Mouse (Mus musculus) ES-E14 (cell line): ENCODE results near the gene R3hdm2. TPM values are rescaled to one million over a fixed set of nuclear protein-coding genes. Genes with fewer than 3 reads are reported as not detected.

ENCODE experiments used
- DNase-seq: peaks from one replicate; pipeline ENCODE4 v3.0.0-alpha.2; 2013; ENCODE audit warnings: low read depth, low spot score
- H3K27ac ChIP-seq: 2 replicates; pipeline ENCODE4 v1.5.1; 2012; ENCODE audit warnings: low read depth, mild to moderate bottlenecking, low read length, moderate library complexity, mixed read lengths; ENCODE audit not compliant: poor library complexity, insufficient read depth, severe bottlenecking
- H3K36me3 ChIP-seq: 2 replicates; pipeline ENCODE4 v1.6.1; 2012; ENCODE audit warnings: mild to moderate bottlenecking, low read length, moderate library complexity, mixed read lengths; ENCODE audit not compliant: control insufficient read depth, poor library complexity, insufficient read depth, severe bottlenecking
- H3K4me1 ChIP-seq, 2 experiments: fragments of 150-350 bp in 1 of 2; sonication (generic) in 1 of 2; 2 replicates each; pipeline ENCODE4 v1.6.1; 2012; ENCODE audit warnings: low read length in 2 of 2, mild to moderate bottlenecking in 1 of 2, mixed read lengths in 1 of 2; ENCODE audit not compliant: control insufficient read depth in 2 of 2, insufficient read depth in 2 of 2, poor library complexity in 1 of 2
- H3K4me3 ChIP-seq, 2 experiments: fragments of 150-350 bp in 1 of 2; sonication (generic) in 1 of 2; 2 replicates each; pipeline ENCODE4 v1.5.1; 2012; ENCODE audit warnings: low read length in 2 of 2, low read depth in 1 of 2, mild to moderate bottlenecking in 1 of 2, mixed read lengths in 1 of 2; ENCODE audit not compliant: insufficient read depth in 1 of 2, poor library complexity in 1 of 2, severe bottlenecking in 1 of 2
- H3K9ac ChIP-seq: 2 replicates; pipeline ENCODE4 v1.6.1; 2012; ENCODE audit warnings: low read depth, mild to moderate bottlenecking, low read length, mixed read lengths; ENCODE audit not compliant: poor library complexity, insufficient read depth, severe bottlenecking
- H3K9me3 ChIP-seq: fragments of 150-350 bp; sonication (generic); 2 replicates; pipeline ENCODE4 v1.6.1; 2012; ENCODE audit warnings: low read depth, mild to moderate bottlenecking, low read length; ENCODE audit not compliant: control insufficient read depth, insufficient read depth
- CHD2 ChIP-seq: IDR thresholded peaks from 2 replicates; pipeline ENCODE4 v1.6.1; 2014; ENCODE audit warnings: mild to moderate bottlenecking, low read depth, low read length, inconsistent platforms
- HCFC1 ChIP-seq: IDR thresholded peaks from 2 replicates; pipeline ENCODE4 v1.6.1; 2012; ENCODE audit warnings: low read length, inconsistent platforms, borderline replicate concordance; ENCODE audit not compliant: insufficient read depth
- MAFK ChIP-seq: IDR thresholded peaks from 2 replicates; pipeline ENCODE4 v1.6.1; 2014; ENCODE audit warnings: mild to moderate bottlenecking, low read depth, low read length, inconsistent platforms; ENCODE audit not compliant: insufficient read depth
- ZC3H11A ChIP-seq: IDR thresholded peaks from 2 replicates; pipeline ENCODE4 v1.6.1; 2012; ENCODE audit warnings: low read depth, mild to moderate bottlenecking, inconsistent platforms, low read length, borderline replicate concordance
- ZNF384 ChIP-seq: IDR thresholded peaks from 2 replicates; pipeline ENCODE4 v1.6.1; 2012; ENCODE audit warnings: low read depth, low read length, inconsistent platforms
- in situ Hi-C, 2 experiments: fragments of 600-800 bp; cut with MboI; formaldehyde crosslinking; loops; one replicate each; pipeline ENCODE4 v1.15.1; 2025; ENCODE audit warnings: low sequenced_read_pairs in 2 of 2, inconsistent platforms in 1 of 2; ENCODE audit not compliant: unreplicated experiment in 2 of 2
- total RNA-seq: library from RNA; depleted of rRNA; stranded (reverse); fragments of 300-350 nt; gene quantifications from 2 replicates; pipeline ENCODE4 v1.2.3, GENCODE M21; 2012

The R3hdm2 gene
- total RNA-seq, 1 experiment = 25.5 TPM

DNA sequence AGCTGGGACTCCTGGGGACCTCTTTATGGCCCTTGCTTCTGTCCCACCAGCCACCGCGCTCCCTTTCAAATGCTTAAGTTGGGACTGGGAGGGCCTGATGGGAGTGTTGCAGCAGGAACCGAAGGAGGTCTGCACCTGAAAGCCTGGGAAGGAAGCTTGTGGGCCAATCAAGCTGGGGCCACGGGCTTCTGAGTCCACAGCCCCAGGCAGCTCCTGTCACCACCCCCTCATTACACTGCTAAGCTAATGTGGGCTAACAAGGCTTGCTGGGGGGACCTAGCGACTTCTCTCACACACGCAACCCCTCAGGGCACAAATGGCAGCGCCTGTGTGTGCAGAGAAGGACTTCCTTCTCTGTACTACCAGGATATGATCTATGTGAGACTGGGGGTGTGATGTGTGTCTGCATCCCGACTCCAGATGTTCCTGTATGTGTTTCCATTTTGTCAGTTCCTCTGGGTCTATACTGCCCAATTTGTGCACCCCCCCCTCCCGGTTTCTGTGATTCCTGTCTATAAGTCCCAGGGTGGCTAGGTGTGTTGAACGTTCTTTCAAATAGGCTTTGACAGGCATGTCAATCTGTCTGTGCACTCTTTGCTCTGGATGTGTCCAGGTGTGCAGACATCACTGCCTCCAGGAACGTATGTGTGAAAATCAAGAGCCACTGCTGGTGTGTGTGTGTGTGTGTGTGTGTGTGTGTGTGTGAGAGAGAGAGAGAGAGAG lies 130.9 kb downstream of the R3hdm2 start:
- TF ChIP-seq CHD2 (no peak), HCFC1 (no peak), ZC3H11A (no peak), ZNF384 (no peak), MAFK (no peak)
- DNase-seq = no peak
- Histone ChIP-seq H3K4me1 (peaks cover 5 to 46% of the 10 kb centered on the region in 2 experiments), H3K36me3 (no peaks in the 10 kb centered on the region), H3K9me3 (no peaks in the 10 kb centered on the region), H3K27ac (no peak overlapping the region), H3K9ac (no peak overlapping the region), H3K4me3 (peak overlapping the region; percentile 64 to 70; a peak in 2 of 4 replicates)
- in situ Hi-C loops = no loop called here

- peak overlapping the region; percentile 64 to 70 for H3K4me3 ChIP-seq
- H3K9me3 ChIP-seq = no peaks in the 10 kb centered on the region
- no peak for DNase-seq
- in situ Hi-C loops = no loop called here
- TF ChIP-seq ZC3H11A (no peak), HCFC1 (no peak), CHD2 (no peak), MAFK (no peak), ZNF384 (no peak)
- no peak overlapping the region for H3K27ac ChIP-seq
- H3K36me3 ChIP-seq = no peaks in the 10 kb centered on the region; the same call in 1 of the 2 replicates
- peak overlapping the region; percentile 61 for H3K9ac ChIP-seq
- peaks cover 5 to 50% of the 10 kb centered on the region in 2 experiments for H3K4me1 ChIP-seq
Measured at GRCm38 (mm10) chr10:127511634-127512306, 131.6 kb downstream of the R3hdm2 start.

GRCm38 (mm10) chr10:127512307-127512666 lies 132.2 kb downstream of the R3hdm2 start:
- Histone ChIP-seq H3K27ac (no peak overlapping the region), H3K4me1 (peaks cover 6 to 51% of the 10 kb centered on the region in 2 experiments), H3K4me3 (peak overlapping the region in 1 of 2 experiments; percentile 70; a peak in 2 of 4 replicates), H3K9ac (peak overlapping the region; percentile 21; the same call in 1 of the 2 replicates), H3K36me3 (peaks cover 5% of the 10 kb centered on the region), H3K9me3 (no peaks in the 10 kb centered on the region)
- DNase-seq = no peak
- TF ChIP-seq HCFC1 = no peak
- TF ChIP-seq CHD2 = no peak
- no peak for TF ChIP-seq MAFK
- no peak for TF ChIP-seq ZC3H11A
- no peak for TF ChIP-seq ZNF384
- in situ Hi-C loops = no loop called here

DNA sequence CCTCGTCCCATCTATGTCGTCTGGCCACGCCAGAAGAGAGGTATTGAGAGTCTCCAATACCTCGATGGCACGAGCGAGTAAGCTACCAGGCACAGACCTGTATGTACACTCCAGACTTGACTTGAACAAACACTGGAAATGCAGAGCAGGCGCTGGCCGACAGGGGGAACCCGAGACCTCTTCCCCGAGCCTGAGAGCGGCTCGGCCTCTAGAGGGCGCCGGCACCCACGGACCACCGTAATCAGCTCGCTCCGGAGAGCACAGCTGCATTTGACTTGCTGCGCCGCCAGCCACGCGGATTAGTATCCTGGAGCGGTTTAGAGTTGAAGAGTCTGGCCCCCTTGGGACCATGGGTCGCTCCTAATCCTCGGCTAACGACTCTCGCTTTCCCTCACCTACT lies 132.7 kb downstream of the R3hdm2 start:
- Histone ChIP-seq H3K9ac (peak overlapping the region; percentile 27), H3K27ac (no peak overlapping the region), H3K36me3 (peaks cover 10% of the 10 kb centered on the region), H3K9me3 (no peaks in the 10 kb centered on the region), H3K4me1 (peaks cover 6 to 55% of the 10 kb centered on the region in 2 experiments), H3K4me3 (peak overlapping the region; percentile 7 to 38; a peak in 3 of 4 replicates)
- in situ Hi-C loops = no loop called here
- DNase-seq = peak; percentile 87
- TF ChIP-seq CHD2 (no peak), ZNF384 (0 out of 2 replicates have a peak, but pooled peaks have one; percentile 40), HCFC1 (peak; percentile 76), ZC3H11A (peak; percentile 63; the same call in 1 of the 2 replicates)
